Mouse (Mus musculus) liver, embryonic 14.5 days (tissue): ENCODE results near the gene Dsn1. TPM values are rescaled to one million over a fixed set of nuclear protein-coding genes. Genes with fewer than 3 reads are reported as not detected.

ENCODE experiments used
- ATAC-seq: fragments of 200-750 bp; cut with Nextera tagmentation; 2 replicates; pipeline ENCODE4 v1.8.0; 2017; ENCODE audit warnings: moderate number of reproducible peaks, mild to moderate bottlenecking, moderate library complexity; ENCODE audit not compliant: insufficient read depth
- DNase-seq, 3 experiments: peaks; one replicate each; pipeline ENCODE4 v3.0.0-alpha.2; 2012 to 2013; ENCODE audit warnings: low read depth in 3 of 3, low spot score in 3 of 3
- H3K27ac ChIP-seq: fragments of 300-500 bp; sonication (generic); 2 replicates; pipeline ENCODE4 v1.5.1; 2014; ENCODE audit warnings: moderate library complexity, mild to moderate bottlenecking, control low read depth, inconsistent platforms
- H3K27me3 ChIP-seq: fragments of 300-500 bp; sonication (generic); 2 replicates; pipeline ENCODE4 v1.6.1; 2014; ENCODE audit warnings: mild to moderate bottlenecking, low read length, moderate library complexity; ENCODE audit not compliant: control insufficient read depth, insufficient read depth
- H3K36me3 ChIP-seq: fragments of 300-500 bp; sonication (generic); replicated peaks from 2 replicates; pipeline ENCODE4 v1.6.1; 2014; ENCODE audit warnings: low read depth; ENCODE audit not compliant: control insufficient read depth, insufficient read depth
- H3K4me1 ChIP-seq, 2 experiments: fragments of 200-500 bp in 1 of 2; fragments of 300-500 bp in 1 of 2; sonication (generic) in 1 of 2; replicated peaks; 2 replicates each; pipeline ENCODE4 v1.6.1; 2012 to 2014; ENCODE audit warnings: antibody characterized with exemption in 1 of 2, inconsistent platforms in 1 of 2, low read length in 1 of 2; ENCODE audit not compliant: control insufficient read depth in 2 of 2, insufficient read depth in 2 of 2
- H3K4me2 ChIP-seq: fragments of 300-500 bp; sonication (generic); 2 replicates; pipeline ENCODE4 v1.6.1; 2014; ENCODE audit warnings: low read depth, mild to moderate bottlenecking, control low read depth, moderate library complexity
- H3K4me3 ChIP-seq, 2 experiments: fragments of 200-500 bp in 1 of 2; fragments of 300-500 bp in 1 of 2; sonication (generic) in 1 of 2; 2 replicates each; pipeline ENCODE4 v1.5.1; 2012 to 2014; ENCODE audit warnings: low read depth in 2 of 2, low read length in 2 of 2, mild to moderate bottlenecking in 2 of 2, control low read depth in 1 of 2, inconsistent platforms in 1 of 2, moderate library complexity in 1 of 2; ENCODE audit not compliant: insufficient read depth in 1 of 2
- H3K9ac ChIP-seq: fragments of 300-500 bp; sonication (generic); replicated peaks from 2 replicates; pipeline ENCODE4 v1.6.1; 2014; ENCODE audit warnings: mild to moderate bottlenecking, control low read depth, moderate library complexity
- H3K9me3 ChIP-seq: fragments of 300-500 bp; sonication (generic); 2 replicates; pipeline ENCODE4 v1.6.1; 2016; ENCODE audit warnings: low read length, mixed read lengths; ENCODE audit not compliant: control insufficient read depth
- CTCF ChIP-seq: IDR thresholded peaks from 2 replicates; pipeline ENCODE4 v1.5.1; 2016; ENCODE audit warnings: antibody characterized with exemption, low read depth, control low read depth
- EP300 ChIP-seq: IDR thresholded peaks from 2 replicates; pipeline ENCODE4 v1.6.1; 2016; ENCODE audit warnings: antibody characterized with exemption, low read depth
- WGBS: fragments of 180-500 bp; shearing (Covaris S2); extraction: QIAGEN DNeasy Blood & Tissue Kit; methylation state at CpG from one replicate; pipeline ENCODE4 v1.1.7; 2014; ENCODE audit not compliant: insufficient replicate concordance; 5-methylcytosine and 5-hydroxymethylcytosine counted together
- polyA plus RNA-seq, 2 experiments: library from polyadenylated mRNA; depleted of rRNA in 1 of 2; stranded (reverse) in 1 of 2; unstranded in 1 of 2; fragments of >200 nt; fragmentation: Nextera tagmentation in 1 of 2; extraction: Ambion mirVana in 1 of 2; gene quantifications; 2 replicates each; pipeline versions ENCODE4 v1.2.1 to v1.2.3; 2012 to 2014

Gene Dsn1
- polyA plus RNA-seq, 2 experiments: 19.2 to 30.2 TPM

- Histone ChIP-seq H3K27ac (no peak overlapping the region), H3K9ac (no peak overlapping the region), H3K4me2 (no peak overlapping the region), H3K4me3 (no peak overlapping the region), H3K4me1 (peaks cover 11 to 12% of the 10 kb centered on the region in 2 experiments), H3K9me3 (no peaks in the 10 kb centered on the region), H3K36me3 (peaks cover 6% of the 10 kb centered on the region), H3K27me3 (no peaks in the 10 kb centered on the region)
- WGBS: 78% methylated on average over 10 of the region's 10 CpGs
- DNase-seq: no peak
- peak; percentile 42; the same call in 1 of the 2 replicates for ATAC-seq
- TF ChIP-seq EP300 (no peak), CTCF (no peak)
These were observed 55.5 kb downstream of the Dsn1 start for GRCm38 (mm10) chr2:156951301-156952094.

- H3K4me1 ChIP-seq: peaks cover 4 to 5% of the 10 kb centered on the region in 2 experiments
- no peaks in the 10 kb centered on the region for H3K9me3 ChIP-seq
- no peak overlapping the region for H3K9ac ChIP-seq
- peaks cover 10% of the 10 kb centered on the region for H3K36me3 ChIP-seq
- DNase-seq (no peak), ATAC-seq (no peak)
- WGBS: 90% methylated on average over 3 of the region's 3 CpGs
- no peak overlapping the region for H3K4me3 ChIP-seq
- TF ChIP-seq EP300 (no peak), CTCF (no peak)
- H3K4me2 ChIP-seq: no peak overlapping the region
- no peak overlapping the region for H3K27ac ChIP-seq
- H3K27me3 ChIP-seq: no peaks in the 10 kb centered on the region
These were observed 56.1 kb downstream of the Dsn1 start for GRCm38 (mm10) chr2:156950816-156951215.

Other genes with a start within 250 kb of the Dsn1 start
- 25.2 and 27.2 TPM in 2 replicates for gene Myl9, start 231.7 kb downstream of the Dsn1 start, polyA plus RNA-seq (2012; rRNA removed)
- gene Myl9, start 231.7 kb downstream of the Dsn1 start, polyA plus RNA-seq (2014; fragmentation: Nextera tagmentation; extraction: Ambion mirVana): 44.4 and 51.3 TPM in 2 replicates
- gene Tgif2, start 167.1 kb downstream of the Dsn1 start, polyA plus RNA-seq (2012; rRNA removed): 3.8 and 4.9 TPM in 2 replicates
- 4.9 and 5.1 TPM in 2 replicates for gene Tgif2, start 167.1 kb downstream of the Dsn1 start, polyA plus RNA-seq (2014; fragmentation: Nextera tagmentation; extraction: Ambion mirVana)
- 0.51 and 0.71 TPM in 2 replicates for gene 4930518I15Rik, start 149.2 kb downstream of the Dsn1 start, polyA plus RNA-seq (2012; rRNA removed)
- 0.71 and 0.78 TPM in 2 replicates for gene 4930518I15Rik, start 149.2 kb downstream of the Dsn1 start, polyA plus RNA-seq (2014; fragmentation: Nextera tagmentation; extraction: Ambion mirVana)
- 74.3 and 80.3 TPM in 2 replicates for gene Rab5if, start 144.0 kb downstream of the Dsn1 start, polyA plus RNA-seq (2012; rRNA removed)
- 164 and 171 TPM in 2 replicates for gene Rab5if, start 144.0 kb downstream of the Dsn1 start, polyA plus RNA-seq (2014; fragmentation: Nextera tagmentation; extraction: Ambion mirVana)
- 0.89 and 0.90 TPM in 2 replicates for gene Sla2, start 120.0 kb downstream of the Dsn1 start, polyA plus RNA-seq (2012; rRNA removed)
- gene Sla2, start 120.0 kb downstream of the Dsn1 start, polyA plus RNA-seq (2014; fragmentation: Nextera tagmentation; extraction: Ambion mirVana): 1.4 and 2.2 TPM in 2 replicates
- 30.3 and 31.7 TPM in 2 replicates for gene Ndrg3, start 15.1 kb downstream of the Dsn1 start, polyA plus RNA-seq (2012; rRNA removed)
- gene Ndrg3, start 15.1 kb downstream of the Dsn1 start, polyA plus RNA-seq (2014; fragmentation: Nextera tagmentation; extraction: Ambion mirVana): 29.2 and 34.8 TPM in 2 replicates
- 1.8 and 2.0 TPM in 2 replicates for gene Soga1, start 72.1 kb upstream of the Dsn1 start, polyA plus RNA-seq (2012; rRNA removed)
- 1.6 and 1.8 TPM in 2 replicates for gene Soga1, start 72.1 kb upstream of the Dsn1 start, polyA plus RNA-seq (2014; fragmentation: Nextera tagmentation; extraction: Ambion mirVana)
- not detected in 2 replicates for gene Tldc2, start 79.9 kb upstream of the Dsn1 start, polyA plus RNA-seq (2012; rRNA removed)
- gene Tldc2, start 79.9 kb upstream of the Dsn1 start, polyA plus RNA-seq (2014; fragmentation: Nextera tagmentation; extraction: Ambion mirVana): 0.25 TPM in 1 of 2 replicates, not detected in the other
- gene Samhd1, start 128.1 kb upstream of the Dsn1 start, polyA plus RNA-seq (2012; rRNA removed): 8.5 and 11.9 TPM in 2 replicates
- 17.6 and 18.0 TPM in 2 replicates for gene Samhd1, start 128.1 kb upstream of the Dsn1 start, polyA plus RNA-seq (2014; fragmentation: Nextera tagmentation; extraction: Ambion mirVana)
- 9.9 and 14.4 TPM in 2 replicates for gene Rbl1, start 197.4 kb upstream of the Dsn1 start, polyA plus RNA-seq (2012; rRNA removed)
- gene Rbl1, start 197.4 kb upstream of the Dsn1 start, polyA plus RNA-seq (2014; fragmentation: Nextera tagmentation; extraction: Ambion mirVana): 19.8 and 21.6 TPM in 2 replicates